Mouse (Mus musculus) urinary bladder, adult 18-20 months (tissue): Measurements from ENCODE around the gene Pdcd2l.
"Not testable (repeated sequence)": the region's sequence is repeated elsewhere in the genome, so short reads cannot be mapped to it uniquely, and the experiment has no call there.

Experiments used
- DNase-seq, 2 experiments: peaks; one replicate each; pipeline ENCODE4 v3.0.0; 2022; ENCODE audit warnings: low spot score in 2 of 2, mixed read lengths in 2 of 2

Pdcd2l gene

GRCm38 (mm10) chr7:34213281-34213680 lies 16.8 kb upstream of the Pdcd2l start:
- DNase-seq = no peak

GRCm38 (mm10) chr7:34208027-34208745 lies 11.7 kb upstream of the Pdcd2l start:
- no peak for DNase-seq

- DNase-seq = no peak
Measured at GRCm38 (mm10) chr7:34206331-34206730, 9.9 kb upstream of the Pdcd2l start.

GRCm38 (mm10) chr7:34202147-34202546 lies 5.7 kb upstream of the Pdcd2l start:
- DNase-seq = not testable (repeated sequence)

- DNase-seq = no peak
Measured at GRCm38 (mm10) chr7:34200829-34201228, 4.4 kb upstream of the Pdcd2l start.

- DNase-seq = no peak
Measured at GRCm38 (mm10) chr7:34198346-34198745, 1.9 kb upstream of the Pdcd2l start.

- no peak for DNase-seq
Measured at GRCm38 (mm10) chr7:34195632-34196031, 829 bp downstream of the Pdcd2l start.

GRCm38 (mm10) chr7:34192825-34193224 lies 3.6 kb downstream of the Pdcd2l start:
- no peak for DNase-seq

GRCm38 (mm10) chr7:34189376-34189989 lies 7.0 kb downstream of the Pdcd2l start:
- no peak for DNase-seq

- DNase-seq = peak in 1 of 2 experiments; percentile 20
Measured at GRCm38 (mm10) chr7:34183794-34184193, 12.7 kb downstream of the Pdcd2l start.

GRCm38 (mm10) chr7:34183356-34183755 lies 13.1 kb downstream of the Pdcd2l start:
- peak; percentile 41 to 51 for DNase-seq

- DNase-seq = not testable (repeated sequence)
Measured at GRCm38 (mm10) chr7:34176241-34176640, 20.2 kb downstream of the Pdcd2l start.

GRCm38 (mm10) chr7:34172251-34172650 lies 24.2 kb downstream of the Pdcd2l start:
- DNase-seq = no peak

- DNase-seq = no peak
Measured at GRCm38 (mm10) chr7:34169454-34169853, 27.0 kb downstream of the Pdcd2l start, which contains the start of gene Uba2. Gene Uba2, minus strand, starts transcription at chr7:34169599.

- peak; percentile 88 to 94 for DNase-seq
Measured at GRCm38 (mm10) chr7:34168470-34169251, 27.8 kb downstream of the Pdcd2l start.

GRCm38 (mm10) chr7:34167766-34168469 lies 28.5 kb downstream of the Pdcd2l start:
- DNase-seq = no peak

- no peak for DNase-seq
Measured at GRCm38 (mm10) chr7:34166850-34167249, 29.6 kb downstream of the Pdcd2l start.

- DNase-seq = no peak
Measured at GRCm38 (mm10) chr7:34165999-34166398, 30.5 kb downstream of the Pdcd2l start.

GRCm38 (mm10) chr7:34164671-34165070 lies 31.8 kb downstream of the Pdcd2l start:
- DNase-seq = no peak

- no peak for DNase-seq
Measured at GRCm38 (mm10) chr7:34159167-34159566, 37.3 kb downstream of the Pdcd2l start.

- DNase-seq = no peak
Measured at GRCm38 (mm10) chr7:34157994-34158393, 38.5 kb downstream of the Pdcd2l start.

GRCm38 (mm10) chr7:34147193-34147592 lies 49.3 kb downstream of the Pdcd2l start:
- no peak for DNase-seq
